Mouse (Mus musculus) CH12.LX (cell line): ENCODE results near the gene Mrps36. TPM values are rescaled to one million over a fixed set of nuclear protein-coding genes. Genes with fewer than 3 reads are reported as not detected.

Source experiments
- DNase-seq: peaks from one replicate; pipeline ENCODE4 v3.0.0-alpha.2; 2013; ENCODE audit errors: extremely low read depth
- H3K27ac ChIP-seq: 2 replicates; pipeline ENCODE4 v1.5.1; 2012; ENCODE audit warnings: low read depth, mild to moderate bottlenecking, control low read depth, moderate library complexity; ENCODE audit not compliant: insufficient read depth
- H3K27me3 ChIP-seq: replicated peaks from 2 replicates; pipeline ENCODE3; 2012; ENCODE audit warnings: inconsistent platforms
- H3K36me3 ChIP-seq, 2 experiments: replicated peaks in 1 of 2; 2 replicates each; pipeline versions ENCODE3 to v1.6.1; 2012; ENCODE audit warnings: inconsistent platforms in 1 of 2, low read length in 1 of 2, mild to moderate bottlenecking in 1 of 2, mixed read lengths in 1 of 2, moderate library complexity in 1 of 2; ENCODE audit not compliant: control insufficient read depth in 1 of 2, insufficient read depth in 1 of 2
- H3K4me1 ChIP-seq, 2 experiments: 2 replicates each; pipeline ENCODE4 v1.6.1; 2012; ENCODE audit warnings: inconsistent platforms in 1 of 2, moderate library complexity in 1 of 2; ENCODE audit not compliant: insufficient read depth in 2 of 2, control insufficient read depth in 1 of 2
- H3K4me2 ChIP-seq: 2 replicates; pipeline ENCODE4 v1.6.1; 2012; ENCODE audit warnings: low read depth, mild to moderate bottlenecking, control low read depth; ENCODE audit not compliant: poor library complexity, insufficient read depth, severe bottlenecking
- H3K4me3 ChIP-seq, 3 experiments: fragments of 150-350 bp in 1 of 3; sonication (generic) in 1 of 3; replicated peaks in 1 of 3; 2 replicates each; pipeline versions ENCODE3 to v1.5.1; 2011 to 2012; ENCODE audit warnings: low read depth in 2 of 3, low read length in 2 of 3, mild to moderate bottlenecking in 2 of 3, moderate library complexity in 2 of 3, control low read depth in 1 of 3, improper control_type of control experiment in 1 of 3, inconsistent platforms in 1 of 3, mixed read lengths in 1 of 3; ENCODE audit not compliant: poor library complexity in 1 of 3
- H3K79me2 ChIP-seq: replicated peaks from 2 replicates; pipeline ENCODE4 v1.6.1; 2012; ENCODE audit warnings: mild to moderate bottlenecking, moderate library complexity; ENCODE audit not compliant: control insufficient read depth, poor library complexity, insufficient read depth, severe bottlenecking; ENCODE audit errors: extremely low read depth
- H3K9ac ChIP-seq: 2 replicates; pipeline ENCODE4 v1.6.1; 2012; ENCODE audit warnings: low read depth, mild to moderate bottlenecking, control low read depth, moderate library complexity; ENCODE audit not compliant: insufficient read depth
- H3K9me3 ChIP-seq: replicated peaks from 2 replicates; pipeline ENCODE3; 2012; ENCODE audit warnings: low read length, inconsistent platforms, mixed read lengths
- CHD2 ChIP-seq: IDR thresholded peaks from 2 replicates; pipeline ENCODE4 v1.6.1; 2011; ENCODE audit warnings: low read length, improper control_type of control experiment
- CTCF ChIP-seq, 2 experiments: IDR thresholded peaks in 1 of 2; conservative IDR thresholded peaks in 1 of 2; 2 replicates each; pipeline ENCODE4 v1.5.1; 2011 to 2012; ENCODE audit warnings: low read depth in 2 of 2, low read length in 2 of 2, improper control_type of control experiment in 1 of 2, inconsistent platforms in 1 of 2, mild to moderate bottlenecking in 1 of 2, moderate library complexity in 1 of 2
- E2F4 ChIP-seq: IDR thresholded peaks from 2 replicates; pipeline ENCODE4 v1.6.1; 2011; ENCODE audit warnings: low read depth, low read length, improper control_type of control experiment; ENCODE audit not compliant: insufficient replicate concordance
- ELF1 ChIP-seq: IDR thresholded peaks from 2 replicates; pipeline ENCODE4 v1.6.1; 2014; ENCODE audit warnings: low read depth, mild to moderate bottlenecking, inconsistent platforms, low read length, improper control_type of control experiment
- EP300 ChIP-seq: IDR thresholded peaks from 2 replicates; pipeline ENCODE4 v1.6.1; 2011; ENCODE audit warnings: low read length, improper control_type of control experiment
- ETS1 ChIP-seq: conservative IDR thresholded peaks from 2 replicates; pipeline ENCODE4 v1.6.1; 2012; ENCODE audit warnings: low read depth, mild to moderate bottlenecking, inconsistent platforms, low read length, improper control_type of control experiment, moderate library complexity
- GABPA ChIP-seq: IDR thresholded peaks from 2 replicates; pipeline ENCODE4 v1.6.1; 2012; ENCODE audit warnings: low read depth, low read length, improper control_type of control experiment, inconsistent platforms; ENCODE audit not compliant: insufficient replicate concordance
- JUN ChIP-seq: IDR thresholded peaks from 2 replicates; pipeline ENCODE4 v1.6.1; 2011; ENCODE audit warnings: low read depth, mild to moderate bottlenecking, low read length, improper control_type of control experiment, moderate library complexity; ENCODE audit not compliant: insufficient read depth
- JUND ChIP-seq: conservative IDR thresholded peaks from 2 replicates; pipeline ENCODE4 v1.6.1; 2011; ENCODE audit warnings: low read depth, low read length, improper control_type of control experiment
- KAT2A ChIP-seq: IDR thresholded peaks from 2 replicates; pipeline ENCODE4 v1.6.1; 2012; ENCODE audit warnings: low read length, improper control_type of control experiment, inconsistent platforms; ENCODE audit not compliant: insufficient replicate concordance
- MAZ ChIP-seq: IDR thresholded peaks from 2 replicates; pipeline ENCODE4 v1.6.1; 2012; ENCODE audit warnings: low read depth, mild to moderate bottlenecking, inconsistent platforms, low read length, improper control_type of control experiment, moderate library complexity
- MEF2A ChIP-seq: IDR thresholded peaks from 2 replicates; pipeline ENCODE4 v1.6.1; 2014; ENCODE audit warnings: low read depth, mild to moderate bottlenecking, inconsistent platforms, low read length, improper control_type of control experiment, borderline replicate concordance
- MYC ChIP-seq: IDR thresholded peaks from 2 replicates; pipeline ENCODE4 v1.6.1; 2011; ENCODE audit warnings: low read depth, mild to moderate bottlenecking, improper control_type of control experiment, low read length
- NELFE ChIP-seq: IDR thresholded peaks from 2 replicates; pipeline ENCODE4 v1.6.1; 2011; ENCODE audit warnings: low read depth, low read length, improper control_type of control experiment
- NRF1 ChIP-seq: IDR thresholded peaks from 2 replicates; pipeline ENCODE4 v1.6.1; 2014; ENCODE audit warnings: low read depth, mild to moderate bottlenecking, inconsistent platforms, low read length, improper control_type of control experiment, moderate library complexity
- POLR2A ChIP-seq: IDR thresholded peaks from 2 replicates; pipeline ENCODE4 v1.6.1; 2011; ENCODE audit warnings: low read depth, mild to moderate bottlenecking, improper control_type of control experiment, low read length
- RAD21 ChIP-seq: IDR thresholded peaks from 2 replicates; pipeline ENCODE4 v1.6.1; 2011; ENCODE audit warnings: low read depth, mild to moderate bottlenecking, low read length, improper control_type of control experiment, moderate library complexity
- RCOR1 ChIP-seq: conservative IDR thresholded peaks from 2 replicates; pipeline ENCODE4 v1.6.1; 2012; ENCODE audit warnings: low read depth, mild to moderate bottlenecking, inconsistent platforms, low read length, improper control_type of control experiment
- SMC3 ChIP-seq: IDR thresholded peaks from 2 replicates; pipeline ENCODE4 v1.6.1; 2011; ENCODE audit warnings: low read depth, low read length, improper control_type of control experiment
- TBP ChIP-seq: conservative IDR thresholded peaks from 2 replicates; pipeline ENCODE4 v1.6.1; 2011; ENCODE audit warnings: low read depth, low read length, improper control_type of control experiment
- TCF12 ChIP-seq: IDR thresholded peaks from 2 replicates; pipeline ENCODE4 v1.6.1; 2014; ENCODE audit warnings: low read depth, mild to moderate bottlenecking, inconsistent platforms, low read length, improper control_type of control experiment
- USF1 ChIP-seq: IDR thresholded peaks from 2 replicates; pipeline ENCODE4 v1.6.1; 2014; ENCODE audit warnings: low read depth, mild to moderate bottlenecking, inconsistent platforms, low read length, improper control_type of control experiment
- USF2 ChIP-seq: conservative IDR thresholded peaks from 2 replicates; pipeline ENCODE4 v1.6.1; 2011; ENCODE audit warnings: low read depth, low read length, improper control_type of control experiment
- ZNF384 ChIP-seq: IDR thresholded peaks from 2 replicates; pipeline ENCODE4 v1.6.1; 2012; ENCODE audit warnings: low read depth, low read length, improper control_type of control experiment, inconsistent platforms
- dilution Hi-C: fragments of 300-500 bp; cut with MboI; formaldehyde crosslinking; loops from 2 replicates; pipeline ENCODE4 v1.14.3; 2020; ENCODE audit warnings: low sequenced_read_pairs; ENCODE audit not compliant: extremely low pct_unique_long_range_greater_than_20kb, extremely low pct_ligation_motif_present
- in situ Hi-C: fragments of 300-500 bp; cut with MboI; formaldehyde crosslinking; loops from 3 replicates; pipeline ENCODE4 v1.14.3; 2019; ENCODE audit warnings: low sequenced_read_pairs, low pct_ligation_motif_present, low pct_unique_long_range_greater_than_20kb, mixed read lengths
- polyA plus RNA-seq: library from polyadenylated mRNA; unstranded; fragments of >175 nt; gene quantifications from 2 replicates; pipeline ENCODE4 v1.2.1, GENCODE M21; 2012; ENCODE audit warnings: low read depth; ENCODE audit not compliant: insufficient read length
- total RNA-seq, 2 experiments: library from RNA; depleted of rRNA; stranded (reverse); fragments of 300-350 nt in 1 of 2; fragments of >200 nt in 1 of 2; gene quantifications; 2 replicates each; pipeline ENCODE4 v1.2.3; 2012 to 2014

Gene Mrps36
- total and polyA plus RNA-seq, 3 experiments: 70.0 to 94.0 (median 89.3) TPM

DNA sequence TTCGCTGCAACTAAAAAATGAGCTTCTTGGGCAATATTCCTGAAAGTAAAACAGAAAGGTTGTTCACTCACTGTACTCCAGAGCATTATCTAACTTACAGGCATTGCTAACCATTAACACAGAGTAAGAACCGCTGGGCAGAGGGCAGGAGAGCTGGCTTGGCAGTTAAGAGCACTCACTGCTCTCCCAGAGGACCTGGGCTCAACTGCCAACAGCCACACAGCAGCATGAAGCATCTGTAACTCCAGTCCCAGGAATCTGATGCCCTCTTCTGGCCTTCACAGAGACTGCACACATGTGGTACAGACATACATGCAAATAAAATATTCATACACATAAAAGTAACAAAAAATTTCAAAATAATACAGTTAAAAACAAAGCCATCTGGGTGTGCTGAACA is 41.0 kb downstream of the Mrps36 start:
- peaks cover 44 to 81% of the 10 kb centered on the region in 2 experiments for H3K36me3 ChIP-seq

DNA sequence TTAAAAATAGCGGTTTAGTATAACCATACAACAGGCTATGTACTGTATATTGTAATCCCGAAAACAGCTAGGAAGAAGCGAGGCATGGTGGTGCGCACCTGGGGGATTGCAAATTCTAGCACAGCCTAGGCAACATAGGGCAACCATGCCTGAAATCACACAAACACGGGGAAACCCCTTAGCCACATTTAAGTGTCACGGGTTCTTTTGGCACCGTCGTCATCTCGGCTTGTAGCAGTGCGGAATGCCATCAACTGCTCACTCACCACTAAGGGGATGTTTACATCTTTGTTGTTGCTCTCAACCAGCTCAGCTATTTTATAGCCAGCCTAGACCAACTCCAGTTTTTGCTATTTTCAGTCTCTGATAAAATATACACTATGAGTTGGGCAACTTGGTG is 45.6 kb downstream of the Mrps36 start:
- dilution Hi-C loops: no loop called here
- no peak overlapping the region for H3K4me2 ChIP-seq
- H3K9me3 ChIP-seq: no peaks in the 10 kb centered on the region
- H3K27ac ChIP-seq: no peak overlapping the region
- no peak for TF ChIP-seq ETS1
- TF ChIP-seq TBP: no peak
- no peak for TF ChIP-seq GABPA
- no peak for TF ChIP-seq SMC3
- no peak for TF ChIP-seq JUND
- no peak for TF ChIP-seq EP300
- TF ChIP-seq MYC: no peak
- TF ChIP-seq KAT2A: no peak
- TF ChIP-seq E2F4: no peak
- TF ChIP-seq RAD21: no peak
- TF ChIP-seq CTCF (conservative IDR thresholded peaks at IDR 0.05 in 1 of 2, IDR thresholded peaks at IDR 0.05 in 1 of 2; ENCODE audit: low read depth in 2 of 2, low read length in 2 of 2): no peak
- TF ChIP-seq MEF2A: no peak
- TF ChIP-seq NELFE: no peak
- no peak for TF ChIP-seq ELF1
- TF ChIP-seq ZNF384: no peak
- TF ChIP-seq NRF1: no peak
- TF ChIP-seq MAZ: no peak
- no peak for TF ChIP-seq TCF12
- TF ChIP-seq USF2: no peak
- TF ChIP-seq RCOR1: no peak
- DNase-seq: peak; percentile 79
- in situ Hi-C loops: loop anchor here (10.0 kb wide), 1 partner anchor 146 kb away; no protein-coding TSS in a partner anchor
- H3K4me1 ChIP-seq: peaks cover 0 to 28% of the 10 kb centered on the region in 2 experiments; a peak in 2 of 4 replicates
- H3K79me2 ChIP-seq: no peaks in the 10 kb centered on the region
- H3K4me3 ChIP-seq: no peak overlapping the region
- H3K9ac ChIP-seq: no peak overlapping the region
- no peaks in the 10 kb centered on the region for H3K27me3 ChIP-seq
- peaks cover 24 to 63% of the 10 kb centered on the region in 2 experiments for H3K36me3 ChIP-seq

More for the DNA sequence above, 41.0 kb downstream of the Mrps36 start:
- Histone ChIP-seq H3K9me3 (no peaks in the 10 kb centered on the region), H3K79me2 (no peaks in the 10 kb centered on the region), H3K27ac (no peak overlapping the region), H3K27me3 (no peaks in the 10 kb centered on the region), H3K4me1 (peaks cover 0 to 16% of the 10 kb centered on the region in 2 experiments; a peak in 2 of 4 replicates), H3K9ac (no peak overlapping the region), H3K4me3 (no peak overlapping the region), H3K4me2 (no peak overlapping the region)
- no peak for DNase-seq
- in situ Hi-C loops (no loop called here), dilution Hi-C loops (no loop called here)
- no peak; the same call in 1 of the 2 replicates for TF ChIP-seq RAD21
- TF ChIP-seq NRF1: no peak
- no peak for TF ChIP-seq JUN
- TF ChIP-seq RCOR1: no peak
- no peak for TF ChIP-seq MEF2A
- TF ChIP-seq CHD2: no peak
- TF ChIP-seq USF1: no peak
- TF ChIP-seq JUND: no peak
- TF ChIP-seq POLR2A: no peak
